Mouse (Mus musculus): ENCODE data around the gene Map3k11.

The Map3k11 gene

GRCm38 (mm10) chr19:5711907-5712460 lies 23.4 kb downstream of the Map3k11 start:
- DNase-seq: no peak

GRCm38 (mm10) chr19:5713255-5713654 lies 24.7 kb downstream of the Map3k11 start:
- no peak for DNase-seq

GRCm38 (mm10) chr19:5713730-5714129 lies 25.2 kb downstream of the Map3k11 start:
- no peak for DNase-seq

- no peak for DNase-seq
Measured at GRCm38 (mm10) chr19:5715793-5716688, 27.5 kb downstream of the Map3k11 start.

- DNase-seq: no peak
Measured at GRCm38 (mm10) chr19:5716955-5717354, 28.4 kb downstream of the Map3k11 start.

- no peak for DNase-seq
Measured at GRCm38 (mm10) chr19:5721233-5721632, 32.7 kb downstream of the Map3k11 start.

GRCm38 (mm10) chr19:5722848-5723425 lies 34.4 kb downstream of the Map3k11 start:
- DNase-seq: no peak

GRCm38 (mm10) chr19:5723934-5724548 lies 35.5 kb downstream of the Map3k11 start:
- no peak for DNase-seq

GRCm38 (mm10) chr19:5724549-5724941 lies 36.0 kb downstream of the Map3k11 start:
- DNase-seq: no peak

GRCm38 (mm10) chr19:5725029-5725707 lies 36.6 kb downstream of the Map3k11 start:
- DNase-seq: no peak

GRCm38 (mm10) chr19:5725767-5726515 lies 37.4 kb downstream of the Map3k11 start, which contains the start of gene Ehbp1l1:
TSS of gene Ehbp1l1 (minus strand) at chr19:5726317.
- no peak for DNase-seq

- DNase-seq: no peak
Measured at GRCm38 (mm10) chr19:5726961-5727578, 38.5 kb downstream of the Map3k11 start.

- DNase-seq: peak; percentile 87
Measured at GRCm38 (mm10) chr19:5727701-5728100, 39.2 kb downstream of the Map3k11 start.

- DNase-seq: peak; percentile 61
Measured at GRCm38 (mm10) chr19:5728631-5729443, 40.3 kb downstream of the Map3k11 start.

GRCm38 (mm10) chr19:5729444-5729815 lies 40.9 kb downstream of the Map3k11 start, which contains the start of gene Fam89b:
TSS of gene Fam89b (minus strand) at chr19:5729653.
- DNase-seq: peak; percentile 77

- peak; percentile 52 for DNase-seq
Measured at GRCm38 (mm10) chr19:5730314-5731186, 42.0 kb downstream of the Map3k11 start.

GRCm38 (mm10) chr19:5731264-5731978 lies 42.9 kb downstream of the Map3k11 start:
- DNase-seq: peak; percentile 89

GRCm38 (mm10) chr19:5734325-5734724 lies 45.8 kb downstream of the Map3k11 start:
- no peak for DNase-seq

GRCm38 (mm10) chr19:5739446-5739845 lies 50.9 kb downstream of the Map3k11 start:
- DNase-seq: no peak
